Comparison of ENCODE assay signal across 25 mouse cellular contexts in genomic region chr8:10031177-10031576, GRCm38 (mm10). TPM values are rescaled to one million over a fixed set of nuclear protein-coding genes. Genes with fewer than 3 reads are reported as not detected.
DNase-seq lines count a peak whose midpoint lies in the region; ATAC-seq and TF ChIP-seq lines count a peak whose summit lies in the region.
"Had no signal": no experiment of that assay in that cellular context is flagged by ENCODE, and none has a peak within 500 bp of the region (broad histone marks: within the 10 kb centered on the region; RNA-seq: fewer than 3 reads in every experiment).

No protein-coding gene starts in this region.

- TF ChIP-seq POLR2A in heart, adult 2 months (IDR thresholded peaks at IDR 0.05; ENCODE audit: insufficient read depth, low read depth, low read length): no peak
- TF ChIP-seq POLR2A in bone marrow, adult 2 months (IDR thresholded peaks at IDR 0.05; ENCODE audit: borderline replicate concordance, control insufficient read depth, low read depth, low read length): no peak

- no peak overlapping the region for H3K27ac ChIP-seq in heart, adult 2 months
- H3K27ac ChIP-seq in bone marrow, adult 2 months (ENCODE audit: control insufficient read depth, insufficient read depth, low read depth, low read length, poor library complexity): peak overlapping the region; percentile 73
- H3K27ac ChIP-seq: embryonic facial prominence, embryonic 10.5 days; embryonic facial prominence, embryonic 12.5 days; forebrain, embryonic 13.5 days; forebrain, embryonic 15.5 days had no signal

- no peaks in the 10 kb centered on the region for H3K4me1 ChIP-seq in heart, adult 2 months (ENCODE audit: control insufficient read depth, insufficient read depth, low read length)
- peaks cover 2% of the 10 kb centered on the region; the same call in 1 of the 2 replicates for H3K4me1 ChIP-seq in bone marrow, adult 2 months (ENCODE audit: control insufficient read depth, insufficient read depth, low read length)
- H3K4me1 ChIP-seq: embryonic facial prominence, embryonic 10.5 days; embryonic facial prominence, embryonic 12.5 days; forebrain, embryonic 15.5 days had no signal

- H3K4me3 ChIP-seq in heart, adult 2 months: no peak overlapping the region
- no peak overlapping the region for H3K4me3 ChIP-seq in bone marrow, adult 2 months (replicated peaks; ENCODE audit: control insufficient read depth, low read depth, low read length)
- H3K4me3 ChIP-seq: embryonic facial prominence, embryonic 10.5 days; embryonic facial prominence, embryonic 12.5 days; forebrain, embryonic 13.5 days; forebrain, embryonic 15.5 days had no signal

- peak; percentile 62 for DNase-seq in heart, adult 11 months
- DNase-seq in heart, adult 2 months: no peak
- no peak for DNase-seq in left cerebral cortex, postnatal 36 days (ENCODE audit: low spot score in 2 of 2)
- DNase-seq: adrenal gland, adult 8-10 months; adrenal gland, postnatal 14 days; adrenal gland, postnatal 36 days; B cell, adult 2 months; cerebellum, adult 11-12 months; cerebellum, adult 2 months; cerebellum, adult 9-10 months; cerebellum, postnatal 10 days; cerebellum, postnatal 25 days; forebrain, postnatal 0 days had no signal

- H3K79me2 ChIP-seq in heart, adult 2 months (replicated peaks; ENCODE audit: control insufficient read depth, insufficient read depth, low read length): no peaks in the 10 kb centered on the region

- no peak overlapping the region for H3K9ac ChIP-seq in heart, adult 2 months (ENCODE audit: low read depth, low read length)
- H3K9ac ChIP-seq: embryonic facial prominence, embryonic 12.5 days; forebrain, embryonic 13.5 days; forebrain, embryonic 15.5 days; forebrain, postnatal 0 days had no signal

- H3K36me3 ChIP-seq in heart, adult 2 months (ENCODE audit: control insufficient read depth, insufficient read depth, low read length): no peaks in the 10 kb centered on the region
- H3K36me3 ChIP-seq: embryonic facial prominence, embryonic 10.5 days; embryonic facial prominence, embryonic 12.5 days; forebrain, embryonic 15.5 days; G1E had no signal

- H3K27me3 ChIP-seq in heart, adult 2 months (ENCODE audit: control insufficient read depth, insufficient read depth, low read length): 0 out of 2 replicates have a peak, but pooled peaks cover 1% of the 10 kb centered on the region
- H3K27me3 ChIP-seq: CH12.LX; embryonic facial prominence, embryonic 12.5 days; forebrain, embryonic 13.5 days; forebrain, embryonic 15.5 days had no signal

- TF ChIP-seq EP300 in heart, adult 2 months (IDR thresholded peaks at IDR 0.05; ENCODE audit: insufficient read depth, low read depth, low read length): no peak

- intact Hi-C loops in heart, adult 2 months (cut with DNase I): no loop called here
- intact Hi-C loops in left cerebral cortex, postnatal 36 days (cut with DNase I): no loop called here

- peak; percentile 90 for ATAC-seq in megakaryocyte, adult 5-6 weeks (ENCODE audit: poor library complexity, severe bottlenecking)
- ATAC-seq in granulocyte monocyte progenitor cell, adult 5-6 weeks (replicated peaks; ENCODE audit: poor library complexity, severe bottlenecking): no peak; the same call in 1 of the 2 replicates
- ATAC-seq: activated CD4-positive, CD25-positive, alpha-beta regulatory T cell, adult 4 months; CD4-positive, CD25-positive, alpha-beta regulatory T cell, adult 4 months; forebrain, embryonic 13.5 days; forebrain, embryonic 15.5 days; forebrain, postnatal 0 days; Patski had no signal

- no peak for TF ChIP-seq CTCF in heart, adult 2 months (IDR thresholded peaks at IDR 0.05)
- TF ChIP-seq CTCF in bone marrow, adult 2 months (IDR thresholded peaks at IDR 0.05; ENCODE audit: control insufficient read depth, insufficient read depth, low read length): no peak

- 68% methylated on average over 9 of the region's 9 CpGs for WGBS in heart, adult 2 months
- 38% methylated on average over 9 of the region's 9 CpGs for WGBS in bone marrow, adult 2 months

RNA-seq across cellular contexts. Expression of gene Tnfsf13b, which starts 24.9 kb away (rescaled TPM):
- total RNA-seq in heart, adult 2 months (2021): 1 to 10 TPM; 3.2 to 5.1 TPM
- polyA plus RNA-seq in heart, adult 2 months (2012; rRNA removed): 1.4 TPM in 2 replicates
- polyA plus RNA-seq in bone marrow, adult 2 months (2011; ENCODE audit: insufficient read depth, insufficient read length, low replicate concordance, missing spikeins): 3.1 and 21.4 TPM in 2 replicates
- 23.1 and 26.8 TPM in 2 replicates for total RNA-seq in megakaryocyte, adult 5-6 weeks (2015)
- total RNA-seq in megakaryocyte, adult 5-6 weeks (2017): 6.2 and 9.1 TPM in 2 replicates
- total RNA-seq in left cerebral cortex, postnatal 36 days (2021): 1 to 10 TPM; 2.7 to 3.1 TPM
- total RNA-seq in granulocyte monocyte progenitor cell, adult 5-6 weeks (2014; fragmentation: Nextera tagmentation): 0.19 and 4.2 TPM in 2 replicates
- 0.34 and 2.4 TPM in 2 replicates for total RNA-seq in granulocyte monocyte progenitor cell, adult 5-6 weeks (2017)
- polyA plus RNA-seq: embryonic facial prominence, embryonic 10.5 days; G1E had no signal

RNA-seq across cellular contexts. Expression of gene Abhd13, which starts 53.7 kb away (rescaled TPM):
- 10 to 100 TPM in 1 of 2 experiments, 1 to 10 TPM in 1; 9.8 to 10.0 TPM for total RNA-seq in heart, adult 2 months (2021)
- polyA plus RNA-seq in heart, adult 2 months (2012; rRNA removed): 4.2 and 10.0 TPM in 2 replicates
- 2.8 and 4.1 TPM in 2 replicates for polyA plus RNA-seq in bone marrow, adult 2 months (2011; ENCODE audit: insufficient read depth, insufficient read length, low replicate concordance, missing spikeins)
- total RNA-seq in megakaryocyte, adult 5-6 weeks (2015): 15.2 and 15.8 TPM in 2 replicates
- 18.0 and 20.5 TPM in 2 replicates for total RNA-seq in megakaryocyte, adult 5-6 weeks (2017)
- 10 to 100 TPM; 28.1 to 29.0 TPM for total RNA-seq in left cerebral cortex, postnatal 36 days (2021)
- 8.7 and 11.1 TPM in 2 replicates for total RNA-seq in granulocyte monocyte progenitor cell, adult 5-6 weeks (2014; fragmentation: Nextera tagmentation)
- 14.5 and 14.8 TPM in 2 replicates for total RNA-seq in granulocyte monocyte progenitor cell, adult 5-6 weeks (2017)

RNA-seq across cellular contexts. Expression of gene Lig4, which starts 53.7 kb away (rescaled TPM):
- total RNA-seq in heart, adult 2 months (2021): 1 to 10 TPM; 4.7 to 5.3 TPM
- polyA plus RNA-seq in heart, adult 2 months (2012; rRNA removed): 1.5 and 3.0 TPM in 2 replicates
- polyA plus RNA-seq in bone marrow, adult 2 months (2011; ENCODE audit: insufficient read depth, insufficient read length, low replicate concordance, missing spikeins): 1.5 and 3.6 TPM in 2 replicates
- 1.7 and 2.2 TPM in 2 replicates for total RNA-seq in megakaryocyte, adult 5-6 weeks (2015)
- 1.0 and 1.1 TPM in 2 replicates for total RNA-seq in megakaryocyte, adult 5-6 weeks (2017)
- 1 to 10 TPM; 9.9 to 10.0 TPM for total RNA-seq in left cerebral cortex, postnatal 36 days (2021)
- 2.3 and 2.8 TPM in 2 replicates for total RNA-seq in granulocyte monocyte progenitor cell, adult 5-6 weeks (2014; fragmentation: Nextera tagmentation)
- 1.2 and 1.4 TPM in 2 replicates for total RNA-seq in granulocyte monocyte progenitor cell, adult 5-6 weeks (2017)
